Mouse (Mus musculus) embryonic fibroblast, embryonic 13.5 days (primary cell): ENCODE results near the gene BC048403.

Source experiments
- CTCF ChIP-seq: IDR thresholded peaks from 2 replicates; pipeline ENCODE4 v1.5.1; 2011; ENCODE audit warnings: mild to moderate bottlenecking, control low read depth, low read length, moderate library complexity, borderline replicate concordance; ENCODE audit not compliant: insufficient read depth
- POLR2A ChIP-seq: IDR thresholded peaks from 2 replicates; pipeline ENCODE4 v1.6.1; 2011; ENCODE audit warnings: low read depth, mild to moderate bottlenecking, control low read depth, low read length, moderate library complexity

DNA sequence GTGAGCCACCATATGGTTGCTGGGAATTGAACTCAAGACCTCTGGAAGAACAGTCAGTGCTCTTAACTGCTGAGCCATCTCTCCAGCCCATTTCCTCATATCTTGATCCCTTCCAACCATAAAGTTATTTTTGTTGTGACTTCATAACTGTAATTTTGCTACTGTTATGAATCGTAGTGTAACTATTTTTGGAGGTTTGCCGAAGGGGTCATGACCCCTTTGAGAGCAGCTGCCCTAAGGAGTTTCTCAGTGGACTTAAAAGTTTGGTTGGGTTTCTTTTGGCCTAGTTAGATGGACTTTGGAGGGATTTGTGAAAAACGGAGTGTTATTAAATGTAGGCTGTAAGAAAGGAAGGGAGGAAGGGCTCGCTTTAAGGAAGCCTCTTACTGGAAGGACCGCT, 30.0 kb downstream of the BC048403 start:
- no peak for TF ChIP-seq CTCF
- no peak for TF ChIP-seq POLR2A
